Mouse (Mus musculus) testis, adult 2 months (tissue): Measurements from ENCODE around the gene Fbll1.

Experiments used
- CTCF ChIP-seq: fragments of 200-500 bp; IDR thresholded peaks from 2 replicates; pipeline ENCODE4 v1.5.1; 2012; ENCODE audit warnings: low read depth, mild to moderate bottlenecking, inconsistent platforms, low read length, moderate library complexity; ENCODE audit not compliant: control insufficient read depth, insufficient read depth, insufficient replicate concordance
- POLR2A ChIP-seq: fragments of 200-500 bp; IDR thresholded peaks from 2 replicates; pipeline ENCODE4 v1.6.1; 2012; ENCODE audit warnings: low read depth, mild to moderate bottlenecking, inconsistent platforms, low read length, moderate library complexity; ENCODE audit not compliant: control insufficient read depth

GRCm38 (mm10) chr11:35760001-35760626 is 38.6 kb downstream of the Fbll1 start:
- TF ChIP-seq CTCF (no peak), POLR2A (no peak)
